Mouse (Mus musculus): ENCODE data around the gene Scyl1. TPM values are rescaled to one million over a fixed set of nuclear protein-coding genes. Genes with fewer than 3 reads are reported as not detected.
A peak's percentile ranks its signal among the peaks of the same experiment; 100 is the strongest.

Gene Scyl1
- polyA plus RNA-seq, 1 experiment from 2014 or later: 78.5 TPM

DNA sequence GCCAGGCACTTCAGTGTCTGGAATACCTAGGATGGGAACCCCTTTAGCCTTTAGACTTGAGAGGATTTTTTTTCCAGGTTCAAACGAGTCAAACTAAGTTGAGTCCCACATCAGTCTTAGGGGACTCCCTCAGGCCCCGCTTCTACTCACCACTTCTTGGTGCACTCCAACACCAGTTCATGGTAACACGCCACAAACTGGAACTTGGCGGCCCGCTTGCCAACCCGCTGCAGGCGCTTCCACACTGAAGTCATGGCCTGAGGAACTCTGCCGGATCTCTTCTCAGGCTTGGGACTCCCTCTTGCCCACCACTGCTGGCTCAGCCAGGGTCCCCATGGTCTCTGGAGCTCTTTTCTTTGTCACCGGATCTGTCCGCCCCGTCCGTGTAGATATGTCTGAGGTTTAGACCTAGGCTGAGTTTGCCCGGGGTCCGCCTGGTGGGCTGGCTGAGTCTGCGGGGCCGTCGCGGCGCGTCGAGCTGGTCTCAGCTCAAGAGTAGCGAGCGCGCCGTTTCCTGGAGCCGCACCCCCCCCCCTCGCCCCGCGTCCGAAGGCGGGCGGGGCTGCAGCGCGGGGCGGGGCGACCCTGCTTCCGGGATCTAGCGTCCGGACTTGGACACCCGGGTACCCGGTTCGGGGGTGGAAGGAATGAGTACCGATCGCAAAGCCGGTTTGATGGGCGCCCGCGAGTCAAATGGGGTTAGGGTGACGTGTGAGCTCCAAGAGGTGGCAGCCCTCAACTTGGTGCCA is 45.3 kb downstream of the Scyl1 start, which contains the start of gene Ehbp1l1:
Gene Ehbp1l1 (minus strand): TSS at position 551 of the 749 bp plus-strand sequence.
- WGBS: 12% methylated on average over 49 of the region's 49 CpGs
- peaks cover 67% of the 10 kb centered on the region for H3K36me3 ChIP-seq
- peak; percentile 72 for DNase-seq (ENCODE audit: low spot score)
- peak within 1 kb of the TSS; percentile 97 for H3K4me3 ChIP-seq
- peaks cover 66% of the 10 kb centered on the region for H3K4me1 ChIP-seq
- no peaks in the 10 kb centered on the region for H3K9me3 ChIP-seq (replicated peaks)
- H3K27me3 ChIP-seq (ENCODE audit: low read depth, poor library complexity, severe bottlenecking): no peaks in the 10 kb centered on the region
- H3K27ac ChIP-seq: peak within 1 kb of the TSS; percentile 61

DNA sequence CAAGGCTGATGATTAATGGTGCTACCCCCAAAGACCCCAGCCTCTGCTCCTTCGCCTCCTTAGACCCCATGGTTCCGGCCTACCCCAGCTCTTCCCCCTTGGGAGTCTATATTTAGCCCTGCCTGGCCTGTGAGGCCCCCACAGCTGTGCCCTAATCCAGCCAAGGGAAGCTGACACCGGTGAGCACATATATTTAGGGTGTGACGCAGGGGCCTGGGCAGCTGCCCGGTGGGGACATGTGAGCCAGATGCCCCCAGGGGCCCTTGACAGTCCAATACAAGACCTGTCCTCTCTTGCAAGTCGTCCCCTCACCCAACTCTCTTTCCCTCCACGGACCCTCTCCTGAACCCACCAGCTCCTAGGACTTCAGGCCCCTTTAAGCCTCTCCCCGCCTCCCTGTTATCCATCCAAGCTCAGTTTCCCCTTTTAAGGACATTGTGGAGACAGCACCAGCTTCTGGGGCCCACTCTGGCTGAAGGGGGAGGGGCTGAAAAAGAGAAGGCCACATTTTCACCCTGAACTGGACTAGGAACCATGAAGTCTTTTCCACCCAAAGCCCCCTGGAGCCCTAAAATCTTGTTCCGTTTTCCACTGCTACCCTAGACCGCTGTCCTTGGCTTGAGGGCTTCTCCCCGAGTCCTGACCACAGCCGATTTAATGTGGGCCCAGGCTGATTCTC is 46.1 kb downstream of the Scyl1 start:
- H3K4me1 ChIP-seq: peaks cover 59% of the 10 kb centered on the region
- no peak for DNase-seq (ENCODE audit: low spot score)

DNA sequence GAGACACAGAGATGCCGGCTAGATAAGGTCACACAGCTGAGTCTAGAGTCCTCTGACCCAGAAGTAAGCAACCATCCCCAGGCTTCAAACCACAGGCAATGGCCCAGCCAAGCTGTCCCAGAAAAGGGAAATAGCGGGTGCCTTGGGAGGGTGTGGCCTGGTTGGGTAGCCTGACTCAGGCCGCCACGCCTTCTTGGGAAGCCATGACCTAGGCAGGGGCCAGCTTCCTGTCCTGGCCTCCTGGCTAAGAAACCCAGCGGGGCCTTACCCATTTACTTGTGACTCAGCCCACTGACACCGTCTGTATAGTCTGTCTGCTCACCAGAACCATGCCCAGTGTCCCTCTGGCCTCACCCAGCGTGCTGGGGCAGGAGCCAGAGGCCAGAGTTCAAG is 46.7 kb downstream of the Scyl1 start:
- 74% methylated on average over 7 of the region's 7 CpGs for WGBS
- peak overlapping the region; percentile 97 for H3K4me3 ChIP-seq
- H3K36me3 ChIP-seq: peaks cover 72% of the 10 kb centered on the region
- peak overlapping the region; percentile 61 for H3K27ac ChIP-seq
- H3K4me1 ChIP-seq: peaks cover 52% of the 10 kb centered on the region
- no peak for DNase-seq (ENCODE audit: low spot score)
- no peaks in the 10 kb centered on the region for H3K9me3 ChIP-seq (replicated peaks)
- no peaks in the 10 kb centered on the region for H3K27me3 ChIP-seq (ENCODE audit: low read depth, poor library complexity, severe bottlenecking)

More for the DNA sequence above, 46.1 kb downstream of the Scyl1 start:
- H3K36me3 ChIP-seq: peaks cover 68% of the 10 kb centered on the region
- H3K27me3 ChIP-seq (ENCODE audit: low read depth, poor library complexity, severe bottlenecking): no peaks in the 10 kb centered on the region
- peak overlapping the region; percentile 97 for H3K4me3 ChIP-seq
- 77% methylated on average over 12 of the region's 12 CpGs for WGBS
- H3K9me3 ChIP-seq (replicated peaks): no peaks in the 10 kb centered on the region
- peak overlapping the region; percentile 61 for H3K27ac ChIP-seq

DNA sequence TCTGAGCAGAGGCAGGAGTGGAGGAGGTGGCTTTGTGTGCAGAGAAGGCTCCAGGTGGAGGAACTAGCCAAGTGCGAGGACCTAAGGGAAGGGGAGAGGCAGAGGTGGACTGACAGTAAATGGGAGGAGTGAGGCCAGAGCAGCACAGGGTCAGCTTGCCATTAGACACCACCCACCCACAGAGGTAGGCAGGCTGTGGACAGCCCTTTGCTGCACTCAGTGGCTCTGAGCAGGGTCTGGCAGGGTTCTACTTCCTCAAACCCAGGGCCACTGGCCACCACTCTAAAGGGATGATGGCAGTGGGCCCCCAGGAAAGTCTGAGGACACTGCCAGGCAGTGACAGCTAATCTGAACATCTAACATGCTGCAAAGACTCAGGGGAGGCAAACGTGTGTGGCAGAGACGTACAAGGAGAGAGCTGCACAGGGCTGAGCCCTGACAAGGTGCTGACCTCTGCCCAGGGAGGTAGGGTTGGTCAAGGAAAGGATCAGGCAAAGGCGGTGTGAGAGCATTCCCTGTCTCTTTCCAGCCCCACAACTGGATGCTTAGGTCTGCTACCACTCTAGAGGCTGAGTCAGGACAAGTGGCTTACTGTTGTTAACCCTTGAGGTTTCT is 47.2 kb downstream of the Scyl1 start:
- H3K27ac ChIP-seq: peak overlapping the region; percentile 61; the same call in 1 of the 2 replicates
- H3K27me3 ChIP-seq (ENCODE audit: low read depth, poor library complexity, severe bottlenecking): no peaks in the 10 kb centered on the region
- WGBS: 75% methylated on average over 4 of the region's 4 CpGs
- H3K4me1 ChIP-seq: peaks cover 52% of the 10 kb centered on the region
- no peaks in the 10 kb centered on the region for H3K9me3 ChIP-seq (replicated peaks)
- peak overlapping the region; percentile 97 for H3K4me3 ChIP-seq
- no peak for DNase-seq (ENCODE audit: low spot score)
- H3K36me3 ChIP-seq: peaks cover 77% of the 10 kb centered on the region

DNA sequence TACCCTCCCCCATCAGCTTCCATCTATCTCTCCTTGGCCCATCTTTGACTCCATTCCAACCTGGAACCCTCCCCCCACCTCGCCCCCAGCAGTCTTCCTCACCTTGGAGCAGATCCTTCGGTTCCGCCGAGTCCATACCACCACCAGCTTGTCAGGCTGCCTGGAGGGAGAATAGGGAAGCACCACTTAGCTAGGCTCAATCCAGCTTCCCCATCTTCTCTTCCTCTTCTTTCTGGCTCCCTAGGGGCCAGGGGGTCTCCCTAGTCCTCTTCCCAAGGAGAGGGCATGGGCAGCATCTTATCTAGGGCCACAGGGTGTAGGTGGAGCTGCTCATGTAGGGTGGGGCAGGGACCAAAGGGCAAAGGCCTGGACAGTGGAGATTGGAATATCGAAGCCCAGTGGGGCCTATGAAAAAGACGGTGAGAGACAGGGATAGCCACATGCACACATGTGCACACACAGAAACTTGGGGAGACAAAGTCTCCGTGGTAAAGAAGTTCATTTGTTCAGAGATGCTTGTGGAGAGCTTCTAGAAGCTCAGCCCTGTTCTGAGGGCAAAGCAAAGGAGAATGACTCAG is 48.3 kb downstream of the Scyl1 start:
- 91% methylated on average over 7 of the region's 7 CpGs for WGBS
- no peak overlapping the region for H3K27ac ChIP-seq
- H3K4me1 ChIP-seq: peaks cover 41% of the 10 kb centered on the region
- no peak overlapping the region for H3K4me3 ChIP-seq
- peaks cover 85% of the 10 kb centered on the region for H3K36me3 ChIP-seq
- H3K9me3 ChIP-seq (replicated peaks): no peaks in the 10 kb centered on the region
- DNase-seq (ENCODE audit: low spot score): no peak
- no peaks in the 10 kb centered on the region for H3K27me3 ChIP-seq (ENCODE audit: low read depth, poor library complexity, severe bottlenecking)

DNA sequence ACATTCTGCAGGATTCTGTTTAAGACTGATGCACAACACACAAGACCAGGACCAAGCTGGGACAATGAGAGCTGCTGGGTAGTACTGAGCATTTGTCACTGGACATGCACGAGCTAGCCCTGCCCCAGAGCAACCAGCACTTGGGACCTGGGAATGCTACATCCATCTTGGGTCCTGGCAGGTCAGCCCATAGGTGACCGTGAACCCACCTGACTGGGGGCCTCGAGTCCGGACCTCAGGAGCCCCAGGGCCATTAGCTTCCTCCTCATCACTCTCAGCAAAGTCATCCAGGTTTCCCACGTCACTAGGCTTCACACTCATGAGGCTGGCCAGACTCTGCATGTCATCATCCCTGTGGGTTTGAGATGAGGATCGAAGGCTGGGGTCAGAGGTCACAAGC is 50.0 kb downstream of the Scyl1 start:
- 90% methylated on average over 6 of the region's 6 CpGs for WGBS
- no peak for DNase-seq (ENCODE audit: low spot score)
- Histone ChIP-seq H3K36me3 (peaks cover 87% of the 10 kb centered on the region), H3K9me3 (replicated peaks) (no peaks in the 10 kb centered on the region), H3K27me3 (ENCODE audit: low read depth, poor library complexity, severe bottlenecking) (0 out of 2 replicates have a peak, but pooled peaks cover 7% of the 10 kb centered on the region), H3K4me3 (no peak overlapping the region), H3K27ac (no peak overlapping the region), H3K4me1 (peaks cover 34% of the 10 kb centered on the region)

DNA sequence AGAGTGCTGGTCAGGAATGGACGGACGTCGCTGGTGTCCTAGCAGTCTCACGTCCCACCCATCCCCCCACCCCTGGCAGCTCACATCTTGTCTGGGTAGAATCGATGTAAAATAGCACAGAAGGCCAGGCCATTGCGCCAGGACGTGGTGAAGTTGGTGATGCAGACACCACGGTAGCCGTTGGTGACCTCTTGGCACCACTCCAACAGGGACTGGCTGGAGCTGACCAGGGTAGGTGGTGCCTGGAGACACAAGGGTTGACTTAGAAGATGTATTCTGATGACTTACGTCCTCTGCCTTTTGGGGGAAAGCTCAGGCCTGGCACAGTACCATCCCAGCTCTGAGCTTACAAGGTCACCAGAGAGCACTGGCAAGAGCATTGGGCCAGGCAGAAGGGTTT is 54.3 kb downstream of the Scyl1 start:
- 52% methylated on average over 10 of the region's 10 CpGs for WGBS
- Histone ChIP-seq H3K27ac (no peak overlapping the region), H3K4me3 (no peak overlapping the region), H3K4me1 (peaks cover 31% of the 10 kb centered on the region), H3K27me3 (ENCODE audit: low read depth, poor library complexity, severe bottlenecking) (0 out of 2 replicates have a peak, but pooled peaks cover 7% of the 10 kb centered on the region), H3K9me3 (replicated peaks) (no peaks in the 10 kb centered on the region), H3K36me3 (peaks cover 72% of the 10 kb centered on the region)
- no peak for DNase-seq (ENCODE audit: low spot score)

DNA sequence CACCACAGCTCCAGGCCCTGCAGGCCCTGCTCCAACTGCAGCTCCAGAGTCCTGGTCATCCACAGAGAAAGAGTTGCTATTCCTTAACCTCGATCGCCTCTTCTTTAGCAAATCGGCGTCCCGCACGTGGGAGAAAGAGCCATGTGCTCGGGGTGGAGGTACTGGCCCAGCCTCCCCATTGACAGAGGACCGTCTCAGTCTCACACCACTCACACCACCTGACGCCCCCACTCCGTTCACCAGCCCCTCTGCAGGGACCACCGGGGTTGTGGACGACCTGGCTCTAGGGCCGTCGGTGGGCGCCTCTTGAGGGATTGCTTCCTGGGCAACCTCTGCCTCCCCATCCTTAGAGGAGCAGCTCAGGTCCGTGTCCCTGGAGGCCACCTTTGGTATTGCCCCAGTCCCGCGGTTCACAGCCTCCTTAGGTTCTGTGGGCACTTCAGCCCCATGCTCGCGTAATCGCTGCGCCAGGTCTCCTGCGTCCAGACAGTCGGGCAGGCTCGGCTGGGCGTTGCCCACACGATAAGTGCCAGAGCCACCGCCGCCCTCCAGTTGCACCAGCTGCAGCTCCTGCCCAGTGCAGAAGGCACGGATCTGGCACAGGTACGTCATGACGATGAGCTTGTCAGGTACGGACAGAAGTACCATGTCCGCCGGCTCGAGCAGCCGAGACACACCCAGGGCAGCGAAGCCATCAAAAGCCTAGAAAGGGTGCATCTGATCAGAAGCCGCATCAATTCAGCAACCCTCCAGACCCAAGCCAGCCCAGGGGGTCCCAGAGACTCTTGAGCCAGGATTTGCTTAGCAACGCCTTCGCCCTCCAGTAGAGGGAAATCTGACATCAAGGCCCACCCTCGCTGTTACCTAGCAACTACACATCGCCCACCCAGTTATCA is 55.2 kb downstream of the Scyl1 start:
- peak overlapping the region; percentile 15; the same call in 1 of the 2 replicates for H3K27ac ChIP-seq
- peak; percentile 66 for DNase-seq (ENCODE audit: low spot score)
- H3K4me3 ChIP-seq: peak overlapping the region; percentile 35
- 0 out of 2 replicates have a peak, but pooled peaks cover 7% of the 10 kb centered on the region for H3K27me3 ChIP-seq (ENCODE audit: low read depth, poor library complexity, severe bottlenecking)
- peaks cover 72% of the 10 kb centered on the region for H3K36me3 ChIP-seq
- 18% methylated on average over 43 of the region's 43 CpGs for WGBS
- no peaks in the 10 kb centered on the region for H3K9me3 ChIP-seq (replicated peaks)
- peaks cover 31% of the 10 kb centered on the region for H3K4me1 ChIP-seq

DNA sequence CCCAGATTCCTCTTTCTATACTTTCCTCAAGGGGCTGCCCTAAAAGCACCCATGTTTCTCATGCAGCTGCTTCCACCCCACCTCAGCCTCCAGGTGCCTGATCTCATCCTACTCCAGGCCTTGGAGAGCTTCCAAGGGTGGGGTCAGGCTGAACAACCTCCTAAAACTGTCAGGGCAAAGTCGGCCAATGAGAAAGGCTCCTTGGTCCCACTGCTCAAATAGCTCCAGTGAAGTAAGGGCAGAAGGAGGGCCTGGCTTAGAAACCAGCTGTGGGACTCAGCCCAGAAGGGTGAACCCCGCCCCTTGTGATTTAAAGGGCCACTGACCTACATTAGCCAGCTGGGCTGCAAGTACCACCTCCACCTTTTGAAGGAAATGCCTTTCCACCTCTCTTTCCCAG is 57.5 kb downstream of the Scyl1 start:
- peaks cover 71% of the 10 kb centered on the region for H3K36me3 ChIP-seq
- H3K4me1 ChIP-seq: peaks cover 31% of the 10 kb centered on the region
- H3K4me3 ChIP-seq: no peak overlapping the region
- DNase-seq (ENCODE audit: low spot score): peak; percentile 57
- peak overlapping the region; percentile 33; the same call in 1 of the 2 replicates for H3K27ac ChIP-seq
- 0 out of 2 replicates have a peak, but pooled peaks cover 7% of the 10 kb centered on the region for H3K27me3 ChIP-seq (ENCODE audit: low read depth, poor library complexity, severe bottlenecking)
- 2% methylated on average over 2 of the region's 2 CpGs for WGBS
- H3K9me3 ChIP-seq (replicated peaks): no peaks in the 10 kb centered on the region

DNA sequence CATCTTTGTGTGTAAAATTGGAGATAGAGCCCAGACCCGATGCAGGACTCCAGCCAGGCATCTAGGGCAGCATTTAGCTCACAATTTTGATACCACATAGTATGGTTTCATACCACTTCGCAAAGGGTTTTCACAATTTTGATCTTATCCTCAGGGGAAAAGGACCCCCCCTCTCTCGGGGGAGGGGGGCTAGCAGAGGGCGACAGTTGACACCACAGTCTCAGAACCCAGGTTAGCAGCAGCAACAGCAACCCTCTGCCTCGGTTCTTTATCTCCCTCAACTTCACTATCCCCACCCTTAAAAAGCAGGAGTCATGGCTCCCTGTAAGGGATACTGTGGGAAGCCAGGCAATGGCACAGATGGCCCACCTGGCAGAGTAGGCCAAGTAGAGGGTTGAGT is 58.0 kb downstream of the Scyl1 start:
- WGBS: 75% methylated on average over 5 of the region's 5 CpGs
- no peak for DNase-seq (ENCODE audit: low spot score)
- 0 out of 2 replicates have a peak, but pooled peaks cover 7% of the 10 kb centered on the region for H3K27me3 ChIP-seq (ENCODE audit: low read depth, poor library complexity, severe bottlenecking)
- 0 out of 2 replicates have a peak overlapping the region, but pooled peaks have one; percentile 20 for H3K27ac ChIP-seq
- H3K4me1 ChIP-seq: peaks cover 31% of the 10 kb centered on the region
- peaks cover 71% of the 10 kb centered on the region for H3K36me3 ChIP-seq
- H3K4me3 ChIP-seq: 0 out of 2 replicates have a peak overlapping the region, but pooled peaks have one; percentile 6
- H3K9me3 ChIP-seq (replicated peaks): no peaks in the 10 kb centered on the region

DNA sequence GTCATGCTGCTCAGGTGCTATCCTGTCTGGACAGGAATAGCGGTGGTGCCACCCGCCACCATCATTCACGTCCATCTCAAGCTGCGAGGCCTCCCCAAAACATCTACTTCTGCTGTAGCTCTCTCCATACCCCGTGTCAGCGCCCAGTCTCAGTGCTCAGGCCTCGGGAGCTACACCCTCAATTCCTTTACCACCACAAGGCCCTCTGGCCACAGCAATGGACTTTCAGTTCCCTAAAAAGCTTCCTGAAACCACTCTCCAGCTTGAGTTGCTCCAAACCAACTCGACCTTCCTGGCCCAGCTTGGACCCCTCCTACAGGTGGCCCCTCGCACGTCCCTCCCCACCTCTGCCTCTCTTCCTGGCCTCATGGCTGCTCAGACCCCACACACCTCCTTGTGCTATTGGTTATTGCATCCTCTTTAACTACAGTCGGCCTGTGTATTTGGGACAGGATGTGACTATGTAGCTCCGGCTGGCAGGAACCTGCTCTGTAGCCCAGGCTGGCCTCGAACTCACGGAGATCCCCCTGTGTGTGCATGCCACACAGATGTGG is 59.2 kb downstream of the Scyl1 start:
- 0 out of 2 replicates have a peak, but pooled peaks cover 3% of the 10 kb centered on the region for H3K27me3 ChIP-seq (ENCODE audit: low read depth, poor library complexity, severe bottlenecking)
- H3K36me3 ChIP-seq: peaks cover 69% of the 10 kb centered on the region
- H3K4me1 ChIP-seq: peaks cover 29% of the 10 kb centered on the region
- H3K9me3 ChIP-seq (replicated peaks): no peaks in the 10 kb centered on the region
- no peak overlapping the region for H3K4me3 ChIP-seq
- no peak overlapping the region for H3K27ac ChIP-seq
- DNase-seq (ENCODE audit: low spot score): no peak
- 91% methylated on average over 14 of the region's 14 CpGs for WGBS

Measured in limb, embryonic 10.5 days (tissue).